In the genomic region with DNA sequence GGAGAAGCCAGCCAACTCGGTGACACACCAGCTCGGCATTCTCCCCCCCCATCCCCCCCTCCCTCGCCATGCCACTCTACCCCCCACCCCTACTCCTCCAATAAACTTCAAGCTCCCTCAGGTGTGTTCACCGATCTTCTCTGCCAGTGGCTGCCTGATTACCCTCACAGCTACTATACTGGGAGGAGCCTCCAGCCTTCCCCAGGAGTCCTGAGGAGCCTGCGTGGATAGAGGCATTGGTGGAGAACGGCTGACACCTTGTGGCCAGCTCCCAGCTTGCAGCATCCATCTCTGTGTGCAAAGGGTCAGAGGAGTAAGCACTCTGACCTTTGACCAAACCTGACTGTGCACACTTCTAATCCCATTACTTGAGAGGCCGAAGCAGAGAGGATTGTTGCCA, we compare ENCODE assay signal across 8 mouse cellular contexts. TPM values are rescaled to one million over a fixed set of nuclear protein-coding genes. Genes with fewer than 3 reads are reported as not detected.
A peak's percentile ranks its signal among the peaks of the same experiment; 100 is the strongest.
DNase-seq lines count a peak whose midpoint lies in the region; ATAC-seq lines count a peak whose summit lies in the region.

No protein-coding gene starts in this region.

- intact Hi-C loops in gastrocnemius, postnatal 36 days (cut with DNase I), result loop anchor here (5.0 kb wide), 1 partner anchor 412 kb away; no protein-coding TSS in a partner anchor

- no peaks in the 10 kb centered on the region for H3K36me3 ChIP-seq in intestine, embryonic 16.5 days (ENCODE audit: control insufficient read depth, insufficient read depth, low read length)
- no peaks in the 10 kb centered on the region for H3K36me3 ChIP-seq in limb, embryonic 13.5 days
- no peaks in the 10 kb centered on the region for H3K36me3 ChIP-seq in midbrain, embryonic 15.5 days (replicated peaks)

- H3K4me1 ChIP-seq in intestine, embryonic 16.5 days (ENCODE audit: control insufficient read depth, insufficient read depth, low read length), result peaks cover 15% of the 10 kb centered on the region
- peaks cover 32% of the 10 kb centered on the region for H3K4me1 ChIP-seq in limb, embryonic 13.5 days
- peaks cover 17% of the 10 kb centered on the region for H3K4me1 ChIP-seq in midbrain, embryonic 15.5 days

- no peak overlapping the region for H3K27ac ChIP-seq in intestine, embryonic 16.5 days (ENCODE audit: low read length)
- H3K27ac ChIP-seq in limb, embryonic 13.5 days, result no peak overlapping the region
- H3K27ac ChIP-seq in midbrain, embryonic 15.5 days, result no peak overlapping the region

- 3% methylated on average over 7 of the region's 7 CpGs for WGBS in intestine, embryonic 16.5 days
- 3% methylated on average over 7 of the region's 7 CpGs for WGBS in limb, embryonic 13.5 days
- 2% methylated on average over 7 of the region's 7 CpGs for WGBS in midbrain, embryonic 15.5 days

- no peak overlapping the region for H3K9ac ChIP-seq in intestine, embryonic 16.5 days (ENCODE audit: low read depth, low read length)
- no peak overlapping the region for H3K9ac ChIP-seq in limb, embryonic 13.5 days
- H3K9ac ChIP-seq in midbrain, embryonic 15.5 days, result no peak overlapping the region

- 0 out of 2 replicates have a peak overlapping the region, but pooled peaks have one; percentile 14 for H3K4me2 ChIP-seq in intestine, embryonic 16.5 days (ENCODE audit: low read depth, low read length)
- H3K4me2 ChIP-seq in limb, embryonic 13.5 days (replicated peaks), result peak overlapping the region; percentile 36
- peak overlapping the region; percentile 39 for H3K4me2 ChIP-seq in midbrain, embryonic 15.5 days

- H3K27me3 ChIP-seq in intestine, embryonic 16.5 days (replicated peaks; ENCODE audit: control insufficient read depth, insufficient read depth, low read length), result no peaks in the 10 kb centered on the region
- H3K27me3 ChIP-seq in limb, embryonic 13.5 days, result no peaks in the 10 kb centered on the region
- peaks cover 2% of the 10 kb centered on the region; the same call in 1 of the 2 replicates for H3K27me3 ChIP-seq in midbrain, embryonic 15.5 days (replicated peaks)

- peak; percentile 86 for ATAC-seq in intestine, embryonic 16.5 days
- ATAC-seq in limb, embryonic 13.5 days (ENCODE audit: low FRiP score, low read depth), result peak; percentile 71
- ATAC-seq in midbrain, embryonic 15.5 days (replicated peaks), result peak; percentile 87

- no peak overlapping the region for H3K4me3 ChIP-seq in intestine, embryonic 16.5 days (ENCODE audit: low read length)
- H3K4me3 ChIP-seq in limb, embryonic 13.5 days, result no peak overlapping the region
- no peak overlapping the region for H3K4me3 ChIP-seq in midbrain, embryonic 15.5 days

- no peaks in the 10 kb centered on the region for H3K9me3 ChIP-seq in intestine, embryonic 16.5 days (ENCODE audit: control insufficient read depth, low read length)
- H3K9me3 ChIP-seq in limb, embryonic 13.5 days, result no peaks in the 10 kb centered on the region
- H3K9me3 ChIP-seq in midbrain, embryonic 15.5 days, result no peaks in the 10 kb centered on the region

- DNase-seq in ovary, adult 18-20 months (ENCODE audit: low spot score), result peak; percentile 66
- no peak for DNase-seq in ovary, postnatal 10 days (ENCODE audit: low spot score)
- peak; percentile 87 for DNase-seq in embryo, embryonic 10.5 days (ENCODE audit: low spot score)
- peak; percentile 66 to 72 for DNase-seq in gastrocnemius, postnatal 36 days
- peak; percentile 56 to 82 for DNase-seq in spleen, postnatal 10 days (ENCODE audit: low spot score in 2 of 2)

RNA-seq across cellular contexts. Expression of a gene that starts 6.8 kb away (rescaled TPM):
- total RNA-seq in gastrocnemius, postnatal 36 days (2021), result 10 to 100 TPM; 38.3 to 51.1 TPM
- 18.0 and 18.2 TPM in 2 replicates for polyA plus RNA-seq in intestine, embryonic 16.5 days (2015; fragmentation: Nextera tagmentation; extraction: Ambion mirVana)
- 31.9 and 34.7 TPM in 2 replicates for polyA plus RNA-seq in limb, embryonic 13.5 days (2015; fragmentation: Nextera tagmentation; extraction: Ambion mirVana)
- 39.3 and 47.2 TPM in 2 replicates for polyA plus RNA-seq in midbrain, embryonic 15.5 days (2015; fragmentation: Nextera tagmentation; extraction: Ambion mirVana)

RNA-seq across cellular contexts. Expression of a gene that starts 32.6 kb away (rescaled TPM):
- total RNA-seq in gastrocnemius, postnatal 36 days (2021), result under 1 TPM; 0.20 to 0.22 TPM
- polyA plus RNA-seq in intestine, embryonic 16.5 days (2015; fragmentation: Nextera tagmentation; extraction: Ambion mirVana), result 24.9 and 29.2 TPM in 2 replicates
- polyA plus RNA-seq in limb, embryonic 13.5 days (2015; fragmentation: Nextera tagmentation; extraction: Ambion mirVana), result 1.5 and 1.6 TPM in 2 replicates
- polyA plus RNA-seq in midbrain, embryonic 15.5 days (2015; fragmentation: Nextera tagmentation; extraction: Ambion mirVana), result 0.36 and 0.52 TPM in 2 replicates
